Mouse (Mus musculus) neural tube, embryonic 11.5 days (tissue): ENCODE results near the gene Denr. TPM values are rescaled to one million over a fixed set of nuclear protein-coding genes. Genes with fewer than 3 reads are reported as not detected.
A peak's percentile ranks its signal among the peaks of the same experiment; 100 is the strongest.

Source experiments
- ATAC-seq: fragments of 200-750 bp; cut with Nextera tagmentation; 2 replicates; pipeline ENCODE4 v1.8.0; 2017; ENCODE audit warnings: moderate number of reproducible peaks, mild to moderate bottlenecking, moderate TSS enrichment, moderate library complexity; ENCODE audit not compliant: insufficient read depth, low FRiP score, low TSS enrichment
- DNase-seq: peaks from one replicate; pipeline ENCODE4 v3.0.0-alpha.2; 2015; ENCODE audit warnings: low spot score
- H3K27ac ChIP-seq: fragments of 300-500 bp; sonication (generic); 2 replicates; pipeline ENCODE4 v1.5.1; 2014; ENCODE audit warnings: low read depth, mild to moderate bottlenecking, low read length
- H3K27me3 ChIP-seq: fragments of 300-500 bp; sonication (generic); 2 replicates; pipeline ENCODE4 v1.6.1; 2014; ENCODE audit warnings: mild to moderate bottlenecking, low read length, mixed read lengths; ENCODE audit not compliant: control insufficient read depth, insufficient read depth
- H3K36me3 ChIP-seq: fragments of 300-500 bp; sonication (generic); 2 replicates; pipeline ENCODE4 v1.6.1; 2014; ENCODE audit warnings: mild to moderate bottlenecking, low read length, moderate library complexity, mixed read lengths; ENCODE audit not compliant: control insufficient read depth, insufficient read depth
- H3K4me1 ChIP-seq: fragments of 300-500 bp; sonication (generic); 2 replicates; pipeline ENCODE4 v1.6.1; 2014; ENCODE audit warnings: low read length, mixed read lengths; ENCODE audit not compliant: control insufficient read depth, insufficient read depth
- H3K4me2 ChIP-seq: fragments of 300-500 bp; sonication (generic); 2 replicates; pipeline ENCODE4 v1.6.1; 2014; ENCODE audit warnings: low read depth, mild to moderate bottlenecking, moderate library complexity
- H3K4me3 ChIP-seq: fragments of 300-500 bp; sonication (generic); 2 replicates; pipeline ENCODE4 v1.5.1; 2014; ENCODE audit warnings: low read depth, low read length
- H3K9ac ChIP-seq: fragments of 300-500 bp; sonication (generic); 2 replicates; pipeline ENCODE4 v1.6.1; 2014; ENCODE audit warnings: mild to moderate bottlenecking, low read length
- H3K9me3 ChIP-seq: fragments of 300-500 bp; sonication (generic); 2 replicates; pipeline ENCODE4 v1.6.1; 2016; ENCODE audit warnings: low read length; ENCODE audit not compliant: control insufficient read depth
- WGBS: fragments of 180-500 bp; shearing (Covaris S2); extraction: QIAGEN DNeasy Blood & Tissue Kit; methylation state at CpG from one replicate; pipeline ENCODE4 v1.1.7; 2014; 5-methylcytosine and 5-hydroxymethylcytosine counted together
- polyA plus RNA-seq: library from polyadenylated mRNA; unstranded; fragments of >200 nt; fragmentation: Nextera tagmentation; extraction: Ambion mirVana; gene quantifications from 2 replicates; pipeline ENCODE4 v1.2.1, GENCODE M21; 2014

The Denr gene
- polyA plus RNA-seq, 1 experiment from 2014 or later: 146 TPM

GRCm38 (mm10) chr5:123970576-123970975, 63.6 kb downstream of the Denr start:
- Histone ChIP-seq H3K9ac (no peak overlapping the region), H3K27ac (no peak overlapping the region), H3K27me3 (peaks cover 8% of the 10 kb centered on the region), H3K36me3 (no peaks in the 10 kb centered on the region), H3K4me1 (0 out of 2 replicates have a peak, but pooled peaks cover 5% of the 10 kb centered on the region), H3K9me3 (no peaks in the 10 kb centered on the region), H3K4me2 (no peak overlapping the region), H3K4me3 (no peak overlapping the region)
- no peak for ATAC-seq
- no peak for DNase-seq
- WGBS: 88% methylated on average over 4 of the region's 4 CpGs

- Histone ChIP-seq H3K4me2 (no peak overlapping the region), H3K9me3 (no peaks in the 10 kb centered on the region), H3K4me1 (0 out of 2 replicates have a peak, but pooled peaks cover 5% of the 10 kb centered on the region), H3K4me3 (no peak overlapping the region), H3K36me3 (no peaks in the 10 kb centered on the region), H3K27ac (no peak overlapping the region), H3K27me3 (peaks cover 17% of the 10 kb centered on the region), H3K9ac (no peak overlapping the region)
- no peak for DNase-seq
- 72% methylated on average over 6 of the region's 6 CpGs for WGBS
- ATAC-seq: no peak
Observed at GRCm38 (mm10) chr5:123972453-123972852, 65.5 kb downstream of the Denr start.

- DNase-seq: peak; percentile 66
- peak within 1 kb of the TSS; percentile 59 for H3K9ac ChIP-seq
- H3K27ac ChIP-seq: no peak within 1 kb of the TSS
- H3K36me3 ChIP-seq: no peaks in the 10 kb centered on the region
- peak; percentile 58 for ATAC-seq
- no peaks in the 10 kb centered on the region for H3K9me3 ChIP-seq
- 2% methylated on average over 61 of the region's 106 CpGs for whole genome bisulfite sequencing
- peak within 1 kb of the TSS; percentile 69 for H3K4me3 ChIP-seq
- peaks cover 17% of the 10 kb centered on the region for H3K27me3 ChIP-seq
- H3K4me1 ChIP-seq: 0 out of 2 replicates have a peak, but pooled peaks cover 5% of the 10 kb centered on the region
- H3K4me2 ChIP-seq: peak within 1 kb of the TSS; percentile 88
Observed at GRCm38 (mm10) chr5:123973299-123974178, 66.6 kb downstream of the Denr start, which contains the start of gene Hip1r. TSS of gene Hip1r (plus strand) at chr5:123973628.

- DNase-seq: no peak
- Histone ChIP-seq H3K4me1 (0 out of 2 replicates have a peak, but pooled peaks cover 5% of the 10 kb centered on the region), H3K27me3 (peaks cover 17% of the 10 kb centered on the region), H3K4me3 (peak overlapping the region; percentile 69), H3K9me3 (no peaks in the 10 kb centered on the region), H3K27ac (no peak overlapping the region), H3K36me3 (no peaks in the 10 kb centered on the region), H3K9ac (peak overlapping the region; percentile 59), H3K4me2 (peak overlapping the region; percentile 88)
- WGBS: 0% methylated on average over 14 of the region's 14 CpGs
- ATAC-seq: no peak
Observed at GRCm38 (mm10) chr5:123974179-123974485, 67.2 kb downstream of the Denr start.

GRCm38 (mm10) chr5:123974616-123975111, 67.7 kb downstream of the Denr start:
- DNase-seq: no peak
- Histone ChIP-seq H3K9ac (no peak overlapping the region), H3K27ac (no peak overlapping the region), H3K27me3 (peaks cover 19% of the 10 kb centered on the region), H3K36me3 (no peaks in the 10 kb centered on the region), H3K9me3 (no peaks in the 10 kb centered on the region), H3K4me2 (peak overlapping the region; percentile 88), H3K4me3 (peak overlapping the region; percentile 69), H3K4me1 (0 out of 2 replicates have a peak, but pooled peaks cover 5% of the 10 kb centered on the region)
- 33% methylated on average over 11 of the region's 11 CpGs for WGBS
- no peak for ATAC-seq

- Histone ChIP-seq H3K27me3 (peaks cover 19% of the 10 kb centered on the region), H3K27ac (no peak overlapping the region), H3K4me2 (no peak overlapping the region), H3K36me3 (no peaks in the 10 kb centered on the region), H3K9ac (no peak overlapping the region), H3K4me3 (no peak overlapping the region), H3K9me3 (no peaks in the 10 kb centered on the region), H3K4me1 (0 out of 2 replicates have a peak, but pooled peaks cover 5% of the 10 kb centered on the region)
- no peak for DNase-seq
- no peak for ATAC-seq
- 83% methylated on average over 6 of the region's 6 CpGs for WGBS
Observed at GRCm38 (mm10) chr5:123975668-123976180, 68.7 kb downstream of the Denr start.

- H3K4me2 ChIP-seq: no peak overlapping the region
- no peak overlapping the region for H3K27ac ChIP-seq
- no peak overlapping the region for H3K9ac ChIP-seq
- H3K36me3 ChIP-seq: no peaks in the 10 kb centered on the region
- H3K27me3 ChIP-seq: peaks cover 19% of the 10 kb centered on the region
- ATAC-seq (no peak), DNase-seq (no peak)
- no peak overlapping the region for H3K4me3 ChIP-seq
- 0 out of 2 replicates have a peak, but pooled peaks cover 5% of the 10 kb centered on the region for H3K4me1 ChIP-seq
- H3K9me3 ChIP-seq: no peaks in the 10 kb centered on the region
- WGBS: 36% methylated on average over 3 of the region's 3 CpGs
Observed at GRCm38 (mm10) chr5:123977231-123977630, 70.3 kb downstream of the Denr start.

GRCm38 (mm10) chr5:123978131-123978530, 71.2 kb downstream of the Denr start:
- Histone ChIP-seq H3K9me3 (no peaks in the 10 kb centered on the region), H3K4me2 (no peak overlapping the region), H3K27ac (no peak overlapping the region), H3K36me3 (no peaks in the 10 kb centered on the region), H3K4me3 (no peak overlapping the region), H3K27me3 (peaks cover 19% of the 10 kb centered on the region), H3K9ac (no peak overlapping the region), H3K4me1 (0 out of 2 replicates have a peak, but pooled peaks cover 5% of the 10 kb centered on the region)
- no peak for ATAC-seq
- DNase-seq: no peak
- 83% methylated on average over 5 of the region's 5 CpGs for WGBS
